Mouse (Mus musculus): ENCODE results near the gene Dip2c. TPM values are rescaled to one million over a fixed set of nuclear protein-coding genes. Genes with fewer than 3 reads are reported as not detected.

The Dip2c gene
- polyA plus RNA-seq, 1 experiment from 2014 or later = 13.8 TPM

GRCm38 (mm10) chr13:9663593-9663992, 387.3 kb downstream of the Dip2c start:
- 91% methylated on average over 1 of the region's 1 CpGs for WGBS
- H3K9ac ChIP-seq (ENCODE audit: low read depth, low read length) = no peak overlapping the region
- no peak for ATAC-seq
- no peak overlapping the region for H3K4me2 ChIP-seq (ENCODE audit: low read length)
- no peaks in the 10 kb centered on the region for H3K9me3 ChIP-seq (replicated peaks; ENCODE audit: control insufficient read depth, low read length, poor library complexity, severe bottlenecking)
- no peaks in the 10 kb centered on the region for H3K4me1 ChIP-seq (ENCODE audit: control insufficient read depth, insufficient read depth, low read length)
- no peak overlapping the region for H3K4me3 ChIP-seq (ENCODE audit: low read depth, low read length)
- peaks cover 14% of the 10 kb centered on the region for H3K36me3 ChIP-seq (ENCODE audit: control insufficient read depth, insufficient read depth, low read length)
- no peaks in the 10 kb centered on the region for H3K27me3 ChIP-seq (ENCODE audit: control insufficient read depth, insufficient read depth, low read depth, low read length)
- no peak overlapping the region for H3K27ac ChIP-seq (ENCODE audit: low read length)

GRCm38 (mm10) chr13:9667954-9668496, 391.7 kb downstream of the Dip2c start:
- WGBS = 86% methylated on average over 7 of the region's 7 CpGs
- no peak for ATAC-seq
- H3K4me1 ChIP-seq (ENCODE audit: control insufficient read depth, insufficient read depth, low read length) = no peaks in the 10 kb centered on the region
- no peaks in the 10 kb centered on the region for H3K27me3 ChIP-seq (ENCODE audit: control insufficient read depth, insufficient read depth, low read depth, low read length)
- peaks cover 10% of the 10 kb centered on the region; the same call in 1 of the 2 replicates for H3K36me3 ChIP-seq (ENCODE audit: control insufficient read depth, insufficient read depth, low read length)
- H3K9me3 ChIP-seq (replicated peaks; ENCODE audit: control insufficient read depth, low read length, poor library complexity, severe bottlenecking) = no peaks in the 10 kb centered on the region
- no peak overlapping the region for H3K4me3 ChIP-seq (ENCODE audit: low read depth, low read length)
- no peak overlapping the region for H3K9ac ChIP-seq (ENCODE audit: low read depth, low read length)
- no peak overlapping the region for H3K4me2 ChIP-seq (ENCODE audit: low read length)
- H3K27ac ChIP-seq (ENCODE audit: low read length) = no peak overlapping the region

GRCm38 (mm10) chr13:9669246-9669645, 392.9 kb downstream of the Dip2c start:
- Histone ChIP-seq H3K27me3 (ENCODE audit: control insufficient read depth, insufficient read depth, low read depth, low read length) (no peaks in the 10 kb centered on the region), H3K4me2 (ENCODE audit: low read length) (no peak overlapping the region), H3K27ac (ENCODE audit: low read length) (no peak overlapping the region), H3K36me3 (ENCODE audit: control insufficient read depth, insufficient read depth, low read length) (peaks cover 14% of the 10 kb centered on the region; the same call in 1 of the 2 replicates), H3K9ac (ENCODE audit: low read depth, low read length) (no peak overlapping the region), H3K9me3 (replicated peaks; ENCODE audit: control insufficient read depth, low read length, poor library complexity, severe bottlenecking) (no peaks in the 10 kb centered on the region), H3K4me3 (ENCODE audit: low read depth, low read length) (no peak overlapping the region), H3K4me1 (ENCODE audit: control insufficient read depth, insufficient read depth, low read length) (no peaks in the 10 kb centered on the region)
- WGBS = 95% methylated on average over 5 of the region's 5 CpGs
- no peak for ATAC-seq

GRCm38 (mm10) chr13:9674126-9674525, 397.8 kb downstream of the Dip2c start:
- no peak for ATAC-seq
- 94% methylated on average over 1 of the region's 1 CpGs for WGBS
- H3K9ac ChIP-seq (ENCODE audit: low read depth, low read length) = no peak overlapping the region
- no peaks in the 10 kb centered on the region for H3K4me1 ChIP-seq (ENCODE audit: control insufficient read depth, insufficient read depth, low read length)
- no peak overlapping the region for H3K4me2 ChIP-seq (ENCODE audit: low read length)
- H3K4me3 ChIP-seq (ENCODE audit: low read depth, low read length) = no peak overlapping the region
- peaks cover 4% of the 10 kb centered on the region; the same call in 1 of the 2 replicates for H3K9me3 ChIP-seq (replicated peaks; ENCODE audit: control insufficient read depth, low read length, poor library complexity, severe bottlenecking)
- peaks cover 10% of the 10 kb centered on the region; the same call in 1 of the 2 replicates for H3K36me3 ChIP-seq (ENCODE audit: control insufficient read depth, insufficient read depth, low read length)
- H3K27me3 ChIP-seq (ENCODE audit: control insufficient read depth, insufficient read depth, low read depth, low read length) = no peaks in the 10 kb centered on the region
- H3K27ac ChIP-seq (ENCODE audit: low read length) = no peak overlapping the region

GRCm38 (mm10) chr13:9681492-9681891, 405.2 kb downstream of the Dip2c start:
- H3K9me3 ChIP-seq (replicated peaks; ENCODE audit: control insufficient read depth, low read length, poor library complexity, severe bottlenecking) = no peaks in the 10 kb centered on the region
- no peak overlapping the region for H3K27ac ChIP-seq (ENCODE audit: low read length)
- H3K27me3 ChIP-seq (ENCODE audit: control insufficient read depth, insufficient read depth, low read depth, low read length) = no peaks in the 10 kb centered on the region
- WGBS = 97% methylated on average over 3 of the region's 3 CpGs
- no peaks in the 10 kb centered on the region for H3K4me1 ChIP-seq (ENCODE audit: control insufficient read depth, insufficient read depth, low read length)
- H3K36me3 ChIP-seq (ENCODE audit: control insufficient read depth, insufficient read depth, low read length) = peaks cover 7% of the 10 kb centered on the region; the same call in 1 of the 2 replicates
- ATAC-seq = no peak
- no peak overlapping the region for H3K4me2 ChIP-seq (ENCODE audit: low read length)
- H3K4me3 ChIP-seq (ENCODE audit: low read depth, low read length) = no peak overlapping the region
- H3K9ac ChIP-seq (ENCODE audit: low read depth, low read length) = no peak overlapping the region

DNA sequence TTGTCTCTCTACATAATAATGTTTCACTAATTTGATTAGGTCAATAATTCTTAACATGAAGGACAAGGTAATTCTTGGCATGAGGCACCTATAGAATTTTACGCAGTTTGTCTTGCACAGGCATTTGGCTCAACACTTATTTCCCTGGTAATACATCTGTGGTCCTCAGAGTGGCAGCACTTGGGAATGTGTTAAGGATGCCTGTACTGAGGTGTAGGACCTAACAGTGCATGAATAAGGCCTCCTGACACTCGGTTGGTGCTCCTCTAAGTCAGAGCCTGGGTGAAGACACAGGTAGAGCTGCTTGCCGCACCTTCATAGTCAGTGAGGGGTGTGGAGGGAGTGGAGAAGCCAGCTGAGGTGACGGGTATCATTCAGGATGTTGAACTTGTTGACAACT, 407.0 kb downstream of the Dip2c start:
- Histone ChIP-seq H3K9me3 (replicated peaks; ENCODE audit: control insufficient read depth, low read length, poor library complexity, severe bottlenecking) (no peaks in the 10 kb centered on the region), H3K27me3 (ENCODE audit: control insufficient read depth, insufficient read depth, low read depth, low read length) (no peaks in the 10 kb centered on the region), H3K4me2 (ENCODE audit: low read length) (no peak overlapping the region), H3K4me1 (ENCODE audit: control insufficient read depth, insufficient read depth, low read length) (no peaks in the 10 kb centered on the region), H3K4me3 (ENCODE audit: low read depth, low read length) (no peak overlapping the region), H3K36me3 (ENCODE audit: control insufficient read depth, insufficient read depth, low read length) (peaks cover 15% of the 10 kb centered on the region; the same call in 1 of the 2 replicates), H3K9ac (ENCODE audit: low read depth, low read length) (no peak overlapping the region), H3K27ac (ENCODE audit: low read length) (no peak overlapping the region)
- ATAC-seq = peak; percentile 40; the same call in 1 of the 2 replicates
- 90% methylated on average over 4 of the region's 4 CpGs for WGBS

DNA sequence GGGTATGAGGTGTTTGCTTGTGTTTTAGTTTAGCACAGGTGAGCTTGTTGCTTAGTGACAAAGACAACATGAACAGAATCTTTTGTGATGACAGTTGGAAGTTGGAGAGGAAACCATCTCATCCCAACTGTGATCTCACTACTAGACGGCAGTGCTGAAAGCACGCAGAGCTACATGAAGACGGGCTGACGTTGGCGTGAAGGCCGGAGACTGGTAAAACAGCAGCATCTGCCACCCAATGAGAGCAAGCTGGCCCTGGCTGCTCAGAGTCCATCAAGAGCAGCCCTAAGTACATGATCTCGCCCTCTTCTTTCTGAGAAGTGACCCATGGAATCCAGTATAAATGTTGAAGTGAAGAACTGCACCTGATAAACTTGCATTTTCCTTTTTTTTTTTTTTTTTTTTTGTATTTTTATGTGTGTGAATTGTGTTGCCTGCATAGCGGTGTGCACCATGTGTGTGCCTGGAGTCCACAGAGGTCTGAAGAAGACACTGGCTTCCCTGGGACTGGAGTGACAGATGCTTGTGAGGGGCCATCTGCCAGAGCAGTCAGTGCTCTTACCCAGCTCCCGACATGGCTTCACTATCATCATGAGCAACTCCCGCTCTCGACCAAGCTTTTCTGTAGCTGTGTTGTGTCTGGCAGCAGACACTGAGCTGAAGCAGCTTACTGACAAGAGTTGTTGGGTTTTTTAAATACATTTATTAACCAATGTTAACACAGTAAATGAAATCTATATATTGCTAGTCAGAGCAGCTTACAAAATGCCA, 408.0 kb downstream of the Dip2c start:
- H3K4me3 ChIP-seq (ENCODE audit: low read depth, low read length) = no peak overlapping the region
- H3K4me2 ChIP-seq (ENCODE audit: low read length) = no peak overlapping the region
- H3K27ac ChIP-seq (ENCODE audit: low read length) = no peak overlapping the region
- H3K4me1 ChIP-seq (ENCODE audit: control insufficient read depth, insufficient read depth, low read length) = no peaks in the 10 kb centered on the region
- H3K9me3 ChIP-seq (replicated peaks; ENCODE audit: control insufficient read depth, low read length, poor library complexity, severe bottlenecking) = no peaks in the 10 kb centered on the region
- no peak overlapping the region for H3K9ac ChIP-seq (ENCODE audit: low read depth, low read length)
- ATAC-seq = no peak
- H3K36me3 ChIP-seq (ENCODE audit: control insufficient read depth, insufficient read depth, low read length) = peaks cover 16% of the 10 kb centered on the region; the same call in 1 of the 2 replicates
- 96% methylated on average over 11 of the region's 11 CpGs for WGBS
- no peaks in the 10 kb centered on the region for H3K27me3 ChIP-seq (ENCODE audit: control insufficient read depth, insufficient read depth, low read depth, low read length)

DNA sequence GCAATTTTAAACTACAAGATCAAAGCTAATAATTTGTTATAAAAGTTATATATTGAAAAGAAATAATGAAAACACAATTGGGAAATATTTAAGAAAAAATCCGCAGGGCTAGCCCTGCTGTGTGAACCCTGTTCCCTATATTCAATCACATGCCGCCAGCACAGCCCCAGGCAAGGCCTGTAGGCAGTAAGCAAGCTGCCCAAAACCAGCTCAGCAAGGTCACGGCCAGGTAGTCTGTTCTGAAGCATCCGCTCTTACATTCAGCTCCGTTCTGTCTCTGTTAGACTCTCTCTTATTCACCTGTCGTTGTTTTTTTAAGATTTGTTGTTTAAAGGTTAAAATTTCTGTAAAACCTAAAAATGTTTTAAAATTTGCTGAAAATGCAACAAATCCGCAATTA, 409.9 kb downstream of the Dip2c start:
- WGBS = 92% methylated on average over 7 of the region's 7 CpGs
- no peak overlapping the region for H3K9ac ChIP-seq (ENCODE audit: low read depth, low read length)
- H3K27ac ChIP-seq (ENCODE audit: low read length) = no peak overlapping the region
- no peak overlapping the region for H3K4me3 ChIP-seq (ENCODE audit: low read depth, low read length)
- no peak overlapping the region for H3K4me2 ChIP-seq (ENCODE audit: low read length)
- ATAC-seq = no peak
- peaks cover 29% of the 10 kb centered on the region; the same call in 1 of the 2 replicates for H3K36me3 ChIP-seq (ENCODE audit: control insufficient read depth, insufficient read depth, low read length)
- no peaks in the 10 kb centered on the region for H3K9me3 ChIP-seq (replicated peaks; ENCODE audit: control insufficient read depth, low read length, poor library complexity, severe bottlenecking)
- H3K4me1 ChIP-seq (ENCODE audit: control insufficient read depth, insufficient read depth, low read length) = no peaks in the 10 kb centered on the region
- no peaks in the 10 kb centered on the region for H3K27me3 ChIP-seq (ENCODE audit: control insufficient read depth, insufficient read depth, low read depth, low read length)

GRCm38 (mm10) chr13:9686765-9687164, 410.4 kb downstream of the Dip2c start:
- Histone ChIP-seq H3K4me3 (ENCODE audit: low read depth, low read length) (no peak overlapping the region), H3K27me3 (ENCODE audit: control insufficient read depth, insufficient read depth, low read depth, low read length) (no peaks in the 10 kb centered on the region), H3K9ac (ENCODE audit: low read depth, low read length) (no peak overlapping the region), H3K36me3 (ENCODE audit: control insufficient read depth, insufficient read depth, low read length) (peaks cover 29% of the 10 kb centered on the region; the same call in 1 of the 2 replicates), H3K9me3 (replicated peaks; ENCODE audit: control insufficient read depth, low read length, poor library complexity, severe bottlenecking) (no peaks in the 10 kb centered on the region), H3K4me1 (ENCODE audit: control insufficient read depth, insufficient read depth, low read length) (no peaks in the 10 kb centered on the region), H3K4me2 (ENCODE audit: low read length) (no peak overlapping the region), H3K27ac (ENCODE audit: low read length) (no peak overlapping the region)
- 84% methylated on average over 11 of the region's 11 CpGs for WGBS
- 0 out of 2 replicates have a peak, but pooled peaks have one; percentile 32 for ATAC-seq
